Mouse (Mus musculus): ENCODE measurements around the gene Pak4. TPM values are rescaled to one million over a fixed set of nuclear protein-coding genes. Genes with fewer than 3 reads are reported as not detected.
A peak's percentile ranks its signal among the peaks of the same experiment; 100 is the strongest.

Gene Pak4
- polyA plus RNA-seq, 1 experiment from 2014 or later, result 21.1 TPM

DNA sequence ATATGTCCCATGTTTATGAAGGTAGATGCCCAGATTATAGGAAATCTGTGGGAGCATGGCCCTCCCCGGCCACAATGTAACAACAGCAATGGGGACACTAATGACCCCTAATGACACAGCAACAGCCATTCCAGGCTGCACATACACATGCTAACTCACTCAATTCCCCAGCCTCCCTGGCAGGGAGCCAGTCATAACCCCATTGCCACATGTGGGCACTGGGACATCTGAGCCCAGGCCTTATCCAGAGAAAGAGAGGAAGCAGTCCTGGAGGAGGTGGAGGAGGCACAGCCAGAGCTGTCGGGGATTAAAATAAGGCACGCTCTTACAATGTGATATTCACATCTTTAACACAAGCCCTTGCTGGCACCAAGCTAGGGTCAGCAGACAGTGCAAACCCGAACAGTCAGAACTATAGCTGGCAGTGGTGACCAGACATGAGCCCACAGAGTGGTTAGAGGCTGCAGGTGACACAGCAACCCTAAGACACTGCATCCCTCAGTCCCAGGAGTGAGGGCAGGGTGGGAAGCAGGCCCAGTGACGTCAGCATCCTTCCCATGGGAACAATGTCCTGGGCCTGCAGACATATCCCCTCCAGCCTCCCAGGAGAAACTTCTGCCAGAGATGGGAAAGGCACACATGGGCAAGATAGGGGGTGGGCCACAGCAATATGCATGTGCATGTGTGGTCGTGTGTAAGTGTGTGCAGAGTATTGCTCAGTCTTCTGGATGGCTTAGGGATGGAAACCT lies 11.1 kb downstream of the Pak4 start:
- ATAC-seq (ENCODE audit: insufficient number of reproducible peaks, insufficient read depth, low FRiP score, low read depth), result no peak; the same call in 1 of the 2 replicates
- Histone ChIP-seq H3K4me2 (ENCODE audit: low read length) (peak overlapping the region; percentile 6; the same call in 1 of the 2 replicates), H3K4me1 (ENCODE audit: control insufficient read depth in 2 of 2, insufficient read depth in 2 of 2, low read length in 2 of 2) (peaks cover 44 to 56% of the 10 kb centered on the region in 2 experiments), H3K27ac (replicated peaks in 1 of 2; ENCODE audit: control insufficient read depth in 1 of 2, insufficient read depth in 1 of 2, low read depth in 2 of 2, low read length in 2 of 2) (peak overlapping the region; percentile 79 to 82), H3K36me3 (ENCODE audit: control insufficient read depth, insufficient read depth, low read length) (no peaks in the 10 kb centered on the region), H3K9me3 (ENCODE audit: control insufficient read depth, low read length) (no peaks in the 10 kb centered on the region), H3K27me3 (ENCODE audit: control insufficient read depth, insufficient read depth, low read length) (no peaks in the 10 kb centered on the region), H3K4me3 (ENCODE audit: control insufficient read depth in 1 of 2, insufficient read depth in 1 of 2, low read depth in 1 of 2, low read length in 2 of 2) (no peak overlapping the region), H3K9ac (ENCODE audit: low read length) (peak overlapping the region; percentile 46; the same call in 1 of the 2 replicates)
- WGBS, result 33% methylated on average over 6 of the region's 6 CpGs

DNA sequence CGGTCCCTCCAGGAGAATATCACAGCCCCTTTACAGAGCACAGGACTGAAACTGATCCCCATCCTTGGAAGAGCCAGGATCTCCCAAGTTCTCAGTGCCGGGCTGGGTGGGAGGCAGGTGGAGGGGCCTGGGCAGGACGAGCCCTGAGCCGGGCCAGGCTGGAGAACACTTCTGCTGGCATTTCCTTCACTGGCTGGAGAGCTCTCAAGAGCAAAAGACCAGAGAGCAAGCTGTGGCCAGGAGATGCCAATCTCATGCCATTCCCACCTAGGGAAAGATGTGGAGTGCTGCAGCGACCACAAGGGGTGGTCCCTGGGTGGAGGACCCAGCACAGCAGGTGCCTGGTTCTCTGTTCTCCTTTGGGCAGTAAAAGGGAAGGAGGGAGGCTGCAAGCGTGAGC lies 13.0 kb downstream of the Pak4 start:
- Histone ChIP-seq H3K27ac (replicated peaks in 1 of 2; ENCODE audit: control insufficient read depth in 1 of 2, insufficient read depth in 1 of 2, low read depth in 2 of 2, low read length in 2 of 2) (peak overlapping the region in 1 of 2 experiments; percentile 41; a peak in 1 of 4 replicates), H3K9ac (ENCODE audit: low read length) (peak overlapping the region; percentile 25; the same call in 1 of the 2 replicates), H3K36me3 (ENCODE audit: control insufficient read depth, insufficient read depth, low read length) (no peaks in the 10 kb centered on the region), H3K4me3 (ENCODE audit: control insufficient read depth in 1 of 2, insufficient read depth in 1 of 2, low read depth in 1 of 2, low read length in 2 of 2) (no peak overlapping the region), H3K4me2 (ENCODE audit: low read length) (no peak overlapping the region), H3K4me1 (ENCODE audit: control insufficient read depth in 2 of 2, insufficient read depth in 2 of 2, low read length in 2 of 2) (peaks cover 40 to 61% of the 10 kb centered on the region in 2 experiments), H3K27me3 (ENCODE audit: control insufficient read depth, insufficient read depth, low read length) (no peaks in the 10 kb centered on the region), H3K9me3 (ENCODE audit: control insufficient read depth, low read length) (no peaks in the 10 kb centered on the region)
- no peak for ATAC-seq (ENCODE audit: insufficient number of reproducible peaks, insufficient read depth, low FRiP score, low read depth)
- WGBS, result 80% methylated on average over 6 of the region's 6 CpGs

DNA sequence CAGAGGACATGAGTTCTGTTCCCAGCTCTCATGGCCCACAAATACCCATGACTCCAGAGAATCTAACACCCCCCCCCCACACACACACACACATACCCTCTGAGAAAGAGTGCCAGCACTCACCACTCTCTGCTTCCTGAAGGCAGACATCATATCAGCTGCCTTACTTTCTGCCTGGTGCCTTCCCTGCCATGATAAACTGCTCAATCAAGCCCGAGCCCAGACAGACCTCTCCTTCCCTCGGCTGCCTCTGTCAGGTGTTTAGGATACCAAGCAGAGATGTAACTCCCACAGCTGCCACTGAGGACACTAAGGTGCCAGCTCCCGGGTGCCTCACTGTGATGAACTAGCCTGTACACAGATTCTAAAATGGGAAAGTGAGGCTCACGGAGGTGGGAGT lies 13.5 kb downstream of the Pak4 start:
- 21% methylated on average over 4 of the region's 4 CpGs for WGBS
- Histone ChIP-seq H3K36me3 (ENCODE audit: control insufficient read depth, insufficient read depth, low read length) (no peaks in the 10 kb centered on the region), H3K27me3 (ENCODE audit: control insufficient read depth, insufficient read depth, low read length) (no peaks in the 10 kb centered on the region), H3K27ac (replicated peaks in 1 of 2; ENCODE audit: control insufficient read depth in 1 of 2, insufficient read depth in 1 of 2, low read depth in 2 of 2, low read length in 2 of 2) (peak overlapping the region; percentile 8 to 41; a peak in 2 of 4 replicates), H3K9ac (ENCODE audit: low read length) (peak overlapping the region; percentile 25; the same call in 1 of the 2 replicates), H3K4me1 (ENCODE audit: control insufficient read depth in 2 of 2, insufficient read depth in 2 of 2, low read length in 2 of 2) (peaks cover 45 to 67% of the 10 kb centered on the region in 2 experiments), H3K9me3 (ENCODE audit: control insufficient read depth, low read length) (no peaks in the 10 kb centered on the region), H3K4me3 (ENCODE audit: control insufficient read depth in 1 of 2, insufficient read depth in 1 of 2, low read depth in 1 of 2, low read length in 2 of 2) (no peak overlapping the region), H3K4me2 (ENCODE audit: low read length) (no peak overlapping the region)
- no peak for ATAC-seq (ENCODE audit: insufficient number of reproducible peaks, insufficient read depth, low FRiP score, low read depth)

DNA sequence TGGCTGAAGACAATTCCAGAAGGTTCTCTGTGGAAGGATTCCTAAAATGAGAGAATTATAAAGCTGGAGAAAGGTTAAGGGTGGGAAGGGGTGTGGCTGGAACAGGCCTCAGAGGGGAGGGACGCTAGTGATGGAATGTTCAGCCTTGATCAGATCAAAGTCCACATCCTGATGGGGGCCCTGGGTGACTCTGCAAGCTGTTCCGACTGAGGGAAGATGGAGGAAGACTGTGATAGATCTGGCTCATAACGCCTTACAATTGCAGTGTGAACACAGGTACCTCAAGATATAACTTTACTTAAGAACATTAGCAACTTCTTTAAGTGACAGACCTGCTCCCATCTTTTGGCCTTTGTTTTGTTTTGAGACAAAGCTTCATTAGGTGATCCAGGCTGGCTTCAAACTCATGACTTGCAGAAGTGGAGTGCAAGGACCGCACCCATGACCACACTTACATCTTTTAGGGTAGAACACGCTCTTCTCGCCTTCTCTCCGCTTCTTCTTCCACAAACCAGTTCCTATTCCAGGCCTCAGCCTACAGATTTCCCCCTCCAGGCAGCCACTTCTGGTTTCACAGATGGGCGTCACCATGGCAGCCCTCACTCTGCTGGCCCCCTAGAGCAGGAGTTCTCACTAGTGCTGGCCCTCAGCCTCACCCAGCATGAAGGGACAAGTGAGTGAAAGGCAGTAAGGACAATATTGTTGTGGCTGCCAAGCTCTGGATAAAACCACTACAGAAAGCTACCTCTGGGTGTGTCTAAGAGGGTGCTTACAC lies 14.2 kb downstream of the Pak4 start:
- 72% methylated on average over 8 of the region's 8 CpGs for WGBS
- no peak overlapping the region for H3K4me2 ChIP-seq (ENCODE audit: low read length)
- no peaks in the 10 kb centered on the region for H3K36me3 ChIP-seq (ENCODE audit: control insufficient read depth, insufficient read depth, low read length)
- no peak overlapping the region for H3K4me3 ChIP-seq (ENCODE audit: control insufficient read depth in 1 of 2, insufficient read depth in 1 of 2, low read depth in 1 of 2, low read length in 2 of 2)
- H3K27ac ChIP-seq (replicated peaks in 1 of 2; ENCODE audit: control insufficient read depth in 1 of 2, insufficient read depth in 1 of 2, low read depth in 2 of 2, low read length in 2 of 2), result peak overlapping the region in 1 of 2 experiments; percentile 41; a peak in 1 of 4 replicates
- no peak for ATAC-seq (ENCODE audit: insufficient number of reproducible peaks, insufficient read depth, low FRiP score, low read depth)
- H3K9me3 ChIP-seq (ENCODE audit: control insufficient read depth, low read length), result no peaks in the 10 kb centered on the region
- no peaks in the 10 kb centered on the region for H3K27me3 ChIP-seq (ENCODE audit: control insufficient read depth, insufficient read depth, low read length)
- no peak overlapping the region for H3K9ac ChIP-seq (ENCODE audit: low read length)
- H3K4me1 ChIP-seq (ENCODE audit: control insufficient read depth in 2 of 2, insufficient read depth in 2 of 2, low read length in 2 of 2), result peaks cover 46 to 74% of the 10 kb centered on the region in 2 experiments

DNA sequence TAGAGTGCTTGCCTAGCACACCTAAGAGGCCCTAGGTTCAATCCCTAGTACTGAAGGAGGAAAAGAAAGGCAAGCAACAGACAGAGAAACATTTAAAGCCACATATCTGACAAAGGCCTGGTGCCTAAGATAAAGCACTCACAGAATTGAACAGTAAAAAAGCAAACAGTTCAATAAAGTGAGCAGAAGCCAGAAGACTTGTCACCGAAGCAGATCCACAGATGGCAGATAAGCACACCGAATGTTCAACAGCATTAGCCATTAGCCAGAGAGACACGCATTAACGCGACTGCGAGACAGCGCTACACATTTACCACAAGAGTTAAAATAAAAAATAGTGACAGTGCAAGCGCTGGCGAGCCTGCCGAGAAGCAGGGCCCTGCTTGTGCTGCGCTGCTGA lies 15.1 kb downstream of the Pak4 start:
- no peak for ATAC-seq (ENCODE audit: insufficient number of reproducible peaks, insufficient read depth, low FRiP score, low read depth)
- Histone ChIP-seq H3K4me1 (ENCODE audit: control insufficient read depth in 2 of 2, insufficient read depth in 2 of 2, low read length in 2 of 2) (peaks cover 48 to 75% of the 10 kb centered on the region in 2 experiments), H3K4me3 (ENCODE audit: control insufficient read depth in 1 of 2, insufficient read depth in 1 of 2, low read depth in 1 of 2, low read length in 2 of 2) (no peak overlapping the region), H3K9me3 (ENCODE audit: control insufficient read depth, low read length) (no peaks in the 10 kb centered on the region), H3K27ac (replicated peaks in 1 of 2; ENCODE audit: control insufficient read depth in 1 of 2, insufficient read depth in 1 of 2, low read depth in 2 of 2, low read length in 2 of 2) (no peak overlapping the region), H3K27me3 (ENCODE audit: control insufficient read depth, insufficient read depth, low read length) (no peaks in the 10 kb centered on the region), H3K9ac (ENCODE audit: low read length) (no peak overlapping the region), H3K36me3 (ENCODE audit: control insufficient read depth, insufficient read depth, low read length) (no peaks in the 10 kb centered on the region), H3K4me2 (ENCODE audit: low read length) (no peak overlapping the region)
- 79% methylated on average over 11 of the region's 11 CpGs for WGBS

DNA sequence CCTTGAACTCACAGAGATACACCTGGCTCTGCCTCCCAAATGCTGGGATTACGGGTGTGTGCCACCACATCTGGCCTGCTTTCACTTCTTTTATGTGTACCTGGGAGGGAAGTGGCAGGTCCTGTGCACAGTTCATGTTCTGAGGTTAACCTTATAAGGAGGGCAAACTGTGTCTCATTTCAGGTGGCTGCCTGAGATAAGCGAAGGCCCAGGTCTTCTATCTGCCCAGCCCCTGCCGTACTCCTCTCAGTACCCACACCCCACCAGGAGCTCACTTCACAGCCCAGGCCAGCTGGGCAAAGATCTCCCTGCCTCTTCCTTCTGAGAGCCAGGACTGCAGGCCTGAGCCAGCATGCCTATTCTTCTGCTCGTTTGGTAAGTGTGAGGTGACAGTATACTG lies 16.3 kb downstream of the Pak4 start:
- no peak overlapping the region for H3K4me3 ChIP-seq (ENCODE audit: control insufficient read depth in 1 of 2, insufficient read depth in 1 of 2, low read depth in 1 of 2, low read length in 2 of 2)
- H3K36me3 ChIP-seq (ENCODE audit: control insufficient read depth, insufficient read depth, low read length), result no peaks in the 10 kb centered on the region
- no peak overlapping the region for H3K27ac ChIP-seq (replicated peaks in 1 of 2; ENCODE audit: control insufficient read depth in 1 of 2, insufficient read depth in 1 of 2, low read depth in 2 of 2, low read length in 2 of 2)
- ATAC-seq (ENCODE audit: insufficient number of reproducible peaks, insufficient read depth, low FRiP score, low read depth), result no peak
- 73% methylated on average over 4 of the region's 4 CpGs for WGBS
- H3K4me2 ChIP-seq (ENCODE audit: low read length), result no peak overlapping the region
- H3K27me3 ChIP-seq (ENCODE audit: control insufficient read depth, insufficient read depth, low read length), result no peaks in the 10 kb centered on the region
- no peak overlapping the region for H3K9ac ChIP-seq (ENCODE audit: low read length)
- H3K4me1 ChIP-seq (ENCODE audit: control insufficient read depth in 2 of 2, insufficient read depth in 2 of 2, low read length in 2 of 2), result peaks cover 48 to 75% of the 10 kb centered on the region in 2 experiments
- no peaks in the 10 kb centered on the region for H3K9me3 ChIP-seq (ENCODE audit: control insufficient read depth, low read length)

DNA sequence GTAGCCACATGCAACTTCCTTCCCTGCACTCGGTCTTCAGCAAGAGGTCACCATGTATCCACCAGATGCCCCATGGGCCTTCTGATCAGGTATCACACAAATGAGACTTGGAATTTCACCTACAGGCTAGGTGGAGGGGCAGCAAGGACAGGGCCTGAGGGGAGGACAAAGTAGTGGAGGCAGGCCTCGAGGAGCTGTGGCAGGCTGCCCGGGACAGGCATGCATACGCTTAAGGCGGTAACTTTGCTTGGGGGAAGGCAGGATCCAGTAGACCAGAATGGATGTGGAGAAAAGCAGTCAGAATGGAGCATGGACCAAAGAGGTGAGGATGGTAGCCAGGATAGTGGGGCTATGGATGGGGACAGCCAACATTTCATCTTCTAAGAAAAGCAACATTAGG lies 18.2 kb downstream of the Pak4 start:
- Histone ChIP-seq H3K9ac (ENCODE audit: low read length) (no peak overlapping the region), H3K27ac (replicated peaks in 1 of 2; ENCODE audit: control insufficient read depth in 1 of 2, insufficient read depth in 1 of 2, low read depth in 2 of 2, low read length in 2 of 2) (no peak overlapping the region), H3K27me3 (ENCODE audit: control insufficient read depth, insufficient read depth, low read length) (no peaks in the 10 kb centered on the region), H3K4me3 (ENCODE audit: control insufficient read depth in 1 of 2, insufficient read depth in 1 of 2, low read depth in 1 of 2, low read length in 2 of 2) (no peak overlapping the region), H3K4me2 (ENCODE audit: low read length) (no peak overlapping the region), H3K9me3 (ENCODE audit: control insufficient read depth, low read length) (no peaks in the 10 kb centered on the region), H3K36me3 (ENCODE audit: control insufficient read depth, insufficient read depth, low read length) (no peaks in the 10 kb centered on the region), H3K4me1 (ENCODE audit: control insufficient read depth in 2 of 2, insufficient read depth in 2 of 2, low read length in 2 of 2) (peaks cover 46 to 63% of the 10 kb centered on the region in 2 experiments)
- WGBS, result 68% methylated on average over 5 of the region's 5 CpGs
- no peak for ATAC-seq (ENCODE audit: insufficient number of reproducible peaks, insufficient read depth, low FRiP score, low read depth)

Measured in heart, embryonic 14.5 days (tissue).